Mouse (Mus musculus) forebrain, postnatal 0 days (tissue): ENCODE measurements around the gene Hbs1l. TPM values are rescaled to one million over a fixed set of nuclear protein-coding genes. Genes with fewer than 3 reads are reported as not detected.

ENCODE experiments used
- ATAC-seq: fragments of 200-750 bp; cut with Nextera tagmentation; 2 replicates; pipeline ENCODE4 v1.8.0; 2017; ENCODE audit warnings: mild to moderate bottlenecking, moderate library complexity
- DNase-seq: peaks from one replicate; pipeline ENCODE4 v3.0.0-alpha.2; 2015
- H3K27ac ChIP-seq: fragments of 300-500 bp; sonication (generic); 2 replicates; pipeline ENCODE4 v1.5.1; 2014; ENCODE audit warnings: low read depth, mild to moderate bottlenecking, antibody characterized with exemption, low read length, moderate library complexity, mixed read lengths
- H3K27me3 ChIP-seq: fragments of 300-500 bp; sonication (generic); 2 replicates; pipeline ENCODE4 v1.6.1; 2014; ENCODE audit warnings: mild to moderate bottlenecking, low read length, mixed read lengths; ENCODE audit not compliant: insufficient read depth
- H3K36me3 ChIP-seq: fragments of 300-500 bp; sonication (generic); 2 replicates; pipeline ENCODE4 v1.6.1; 2014; ENCODE audit warnings: mild to moderate bottlenecking, moderate library complexity; ENCODE audit not compliant: insufficient read depth
- H3K4me1 ChIP-seq: fragments of 300-500 bp; sonication (generic); 2 replicates; pipeline ENCODE4 v1.6.1; 2014; ENCODE audit warnings: antibody characterized with exemption; ENCODE audit not compliant: insufficient read depth
- H3K4me2 ChIP-seq: fragments of 300-500 bp; sonication (generic); 2 replicates; pipeline ENCODE4 v1.6.1; 2014; ENCODE audit warnings: low read depth, mild to moderate bottlenecking, moderate library complexity
- H3K4me3 ChIP-seq: fragments of 300-500 bp; sonication (generic); 2 replicates; pipeline ENCODE4 v1.5.1; 2014; ENCODE audit warnings: low read depth, low read length, mixed read lengths
- H3K9ac ChIP-seq: fragments of 300-500 bp; sonication (generic); 2 replicates; pipeline ENCODE4 v1.6.1; 2014; ENCODE audit warnings: mild to moderate bottlenecking
- H3K9me3 ChIP-seq: fragments of 300-500 bp; sonication (generic); 2 replicates; pipeline ENCODE4 v1.6.1; 2016; ENCODE audit warnings: low read length
- CTCF ChIP-seq: sonication (generic); IDR thresholded peaks from 2 replicates; pipeline ENCODE4 v1.5.1; 2016; ENCODE audit warnings: antibody characterized with exemption, control low read depth, low read depth
- WGBS: fragments of 180-500 bp; shearing (Covaris S2); extraction: QIAGEN DNeasy Blood & Tissue Kit; methylation state at CpG from one replicate; pipeline ENCODE4 v1.1.7; 2014; 5-methylcytosine and 5-hydroxymethylcytosine counted together
- polyA plus RNA-seq: library from polyadenylated mRNA; unstranded; fragments of >200 nt; fragmentation: Nextera tagmentation; extraction: Ambion mirVana; gene quantifications from 2 replicates; pipeline ENCODE4 v1.2.1, GENCODE M21; 2015
- total RNA-seq: library from RNA; depleted of rRNA; stranded (reverse); fragments of >200 nt; gene quantifications from 2 replicates; pipeline ENCODE4 v1.2.3, GENCODE M21; 2014

Gene Hbs1l
- total and polyA plus RNA-seq, 2 experiments from 2014 or later, result 81.8 to 108 TPM

DNA sequence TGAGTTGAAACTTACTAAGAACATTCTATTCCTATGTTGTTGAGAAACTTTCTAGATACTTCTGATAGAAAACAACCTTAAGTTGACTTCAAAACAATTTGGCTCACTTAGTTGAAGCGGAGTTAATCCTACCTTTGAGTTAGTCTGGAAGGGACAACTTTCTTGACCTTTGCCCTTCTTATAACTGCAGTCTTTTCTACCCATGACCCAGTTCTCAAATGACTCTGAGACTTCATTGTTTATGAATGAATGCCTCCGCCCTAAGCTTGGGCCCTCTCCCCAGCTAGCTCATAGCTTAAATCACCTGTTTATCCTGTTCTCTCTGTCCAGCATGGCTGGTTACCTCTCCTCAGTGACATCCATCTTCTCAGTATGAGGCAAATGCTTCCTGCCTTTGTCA lies 73.8 kb downstream of the Hbs1l start:
- no peak overlapping the region for H3K4me2 ChIP-seq
- H3K36me3 ChIP-seq, result peaks cover 42% of the 10 kb centered on the region
- H3K4me3 ChIP-seq, result no peak overlapping the region
- TF ChIP-seq CTCF, result no peak
- WGBS, result 51% methylated on average over 2 of the region's 2 CpGs
- H3K4me1 ChIP-seq, result no peaks in the 10 kb centered on the region
- no peak for ATAC-seq
- DNase-seq, result no peak
- H3K9me3 ChIP-seq, result no peaks in the 10 kb centered on the region
- no peak overlapping the region for H3K9ac ChIP-seq
- no peaks in the 10 kb centered on the region for H3K27me3 ChIP-seq
- no peak overlapping the region for H3K27ac ChIP-seq

DNA sequence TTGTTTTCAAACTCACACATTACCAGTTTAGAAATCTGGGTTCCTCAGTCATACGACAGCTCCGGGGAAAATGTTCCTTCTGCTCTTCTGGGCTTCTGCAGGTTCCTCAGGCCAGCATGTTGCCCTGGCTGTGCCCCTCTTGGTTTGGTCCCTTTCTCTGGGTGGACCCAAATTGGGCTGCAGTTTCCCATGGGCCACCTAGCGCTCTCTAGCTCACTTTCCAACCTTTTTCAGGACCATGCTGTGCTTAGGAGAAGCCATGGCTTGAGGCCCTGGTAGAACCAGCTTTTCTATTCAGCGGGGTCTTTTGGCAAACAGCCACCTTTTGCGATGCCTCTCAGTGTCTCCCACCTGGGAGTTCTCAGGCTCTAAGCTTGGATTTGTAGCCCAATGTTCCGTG lies 76.5 kb downstream of the Hbs1l start:
- Histone ChIP-seq H3K27ac (no peak overlapping the region), H3K4me1 (no peaks in the 10 kb centered on the region), H3K36me3 (peaks cover 21% of the 10 kb centered on the region), H3K4me2 (no peak overlapping the region), H3K27me3 (no peaks in the 10 kb centered on the region), H3K4me3 (no peak overlapping the region), H3K9ac (no peak overlapping the region), H3K9me3 (no peaks in the 10 kb centered on the region)
- DNase-seq (no peak), ATAC-seq (no peak)
- 86% methylated on average over 6 of the region's 6 CpGs for WGBS
- no peak for TF ChIP-seq CTCF

DNA sequence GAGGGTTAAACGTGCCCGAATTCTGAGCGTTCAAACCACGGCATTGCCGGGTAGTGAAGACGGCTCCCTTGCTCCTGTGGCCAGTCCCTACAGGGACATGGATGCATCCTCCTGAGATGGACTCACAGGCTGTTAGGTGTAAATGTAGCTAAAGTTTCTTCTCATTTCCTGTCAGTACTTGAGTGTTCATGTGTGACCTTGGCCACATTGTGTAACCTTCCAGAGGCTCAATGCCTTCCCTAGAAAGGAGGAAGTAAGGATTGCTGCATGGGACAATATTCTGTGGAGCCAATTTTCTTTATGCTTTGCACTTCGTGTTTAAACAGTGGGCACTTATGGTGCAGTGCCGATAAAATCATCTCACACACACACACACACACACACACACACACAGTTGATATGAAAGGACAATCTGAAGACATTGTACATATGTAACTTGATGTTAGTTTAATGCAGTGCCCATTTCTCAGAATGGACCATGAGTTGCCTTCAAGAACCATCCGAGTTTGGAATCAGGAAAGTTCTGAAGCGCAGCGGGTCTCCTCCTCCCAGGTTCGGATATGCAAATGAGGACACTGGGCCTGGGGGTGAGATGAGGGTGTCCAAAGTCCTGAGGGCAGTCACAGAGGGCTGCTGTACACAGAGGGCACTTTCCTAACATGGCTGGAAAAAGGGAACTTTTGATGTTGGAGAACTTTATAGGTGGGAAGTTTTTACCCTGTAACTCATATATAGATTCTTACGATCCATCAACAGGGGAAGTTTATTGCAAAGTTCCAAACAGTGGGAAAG lies 81.1 kb downstream of the Hbs1l start, which contains the start of gene Aldh8a1:
Gene Aldh8a1 (plus strand): TSS at position 610 of the 792 bp plus-strand sequence.
- no peak for ATAC-seq
- no peak within 1 kb of the TSS for H3K9ac ChIP-seq

DNA sequence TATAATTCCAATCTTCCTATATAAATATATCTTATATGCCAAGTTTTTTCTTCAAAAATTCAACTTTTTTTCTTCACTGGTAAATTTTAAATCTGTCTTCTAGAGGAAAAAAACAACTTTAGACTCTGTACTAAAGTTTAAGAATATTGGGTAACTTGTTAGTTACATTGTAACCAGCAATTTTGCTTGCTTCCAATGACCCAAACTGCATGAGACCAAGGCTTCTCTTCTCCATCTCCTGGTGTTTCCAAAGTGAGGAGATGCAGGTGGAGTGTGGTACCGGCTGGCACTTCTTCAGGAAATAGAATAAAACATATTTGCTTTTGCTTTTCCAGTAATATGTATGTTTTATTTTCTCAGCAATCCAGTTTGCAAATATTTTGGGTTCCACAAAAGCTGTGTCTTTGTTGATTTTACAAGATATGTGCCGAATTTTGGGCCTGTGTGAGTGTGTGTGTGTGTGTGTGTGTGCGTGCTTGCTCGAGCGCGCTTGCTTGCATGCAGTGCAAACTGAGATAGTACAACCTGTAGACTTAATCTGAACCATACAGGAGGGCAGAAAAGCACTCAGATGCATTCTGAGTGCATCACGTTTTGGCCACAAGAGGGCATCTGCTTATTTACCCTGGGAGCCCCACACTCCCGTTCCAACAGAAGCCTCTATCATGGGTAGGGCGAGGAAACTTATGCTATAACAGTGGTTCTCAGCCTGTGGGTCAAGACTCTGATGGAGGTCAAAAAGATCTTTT lies 82.6 kb downstream of the Hbs1l start:
- WGBS, result 73% methylated on average over 9 of the region's 9 CpGs
- Histone ChIP-seq H3K4me2 (no peak overlapping the region), H3K27ac (no peak overlapping the region), H3K4me3 (no peak overlapping the region), H3K9ac (no peak overlapping the region), H3K4me1 (no peaks in the 10 kb centered on the region), H3K27me3 (no peaks in the 10 kb centered on the region), H3K9me3 (no peaks in the 10 kb centered on the region), H3K36me3 (no peaks in the 10 kb centered on the region)
- TF ChIP-seq CTCF, result peak; percentile 49
- DNase-seq (no peak), ATAC-seq (no peak)

More for the DNA sequence above, 81.1 kb downstream of the Hbs1l start, which contains the start of gene Aldh8a1:
- H3K4me3 ChIP-seq, result no peak within 1 kb of the TSS
- H3K4me2 ChIP-seq, result no peak within 1 kb of the TSS
- H3K9me3 ChIP-seq, result no peaks in the 10 kb centered on the region
- no peaks in the 10 kb centered on the region for H3K4me1 ChIP-seq
- H3K27me3 ChIP-seq, result no peaks in the 10 kb centered on the region
- WGBS, result 88% methylated on average over 13 of the region's 13 CpGs
- TF ChIP-seq CTCF, result no peak
- no peak within 1 kb of the TSS for H3K27ac ChIP-seq
- no peak for DNase-seq
- no peaks in the 10 kb centered on the region for H3K36me3 ChIP-seq

DNA sequence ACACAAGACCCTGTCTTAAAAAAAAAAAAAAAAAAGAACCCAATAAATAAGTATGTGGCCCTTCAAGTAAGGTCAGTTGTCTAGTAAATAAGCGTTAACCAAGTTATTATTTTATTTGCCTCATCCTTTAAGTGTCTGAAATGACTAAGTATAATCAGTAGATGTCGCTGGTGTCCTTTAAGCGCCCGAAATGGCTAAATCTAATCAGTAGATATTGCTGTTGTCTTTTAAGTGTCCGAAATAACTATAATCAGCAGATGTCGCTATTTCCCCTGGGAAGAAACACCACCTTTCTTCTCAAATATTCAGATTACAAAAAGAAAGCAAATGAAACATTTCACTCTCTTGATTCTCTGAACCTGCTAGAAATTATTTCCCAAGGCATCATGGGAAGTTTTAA lies 87.1 kb downstream of the Hbs1l start:
- Histone ChIP-seq H3K27ac (no peak overlapping the region), H3K4me3 (no peak overlapping the region), H3K36me3 (no peaks in the 10 kb centered on the region), H3K4me1 (no peaks in the 10 kb centered on the region), H3K27me3 (no peaks in the 10 kb centered on the region), H3K9me3 (no peaks in the 10 kb centered on the region), H3K4me2 (no peak overlapping the region), H3K9ac (no peak overlapping the region)
- DNase-seq (peak; percentile 87), ATAC-seq (peak; percentile 72)
- 24% methylated on average over 6 of the region's 6 CpGs for WGBS
- TF ChIP-seq CTCF, result peak; percentile 92

DNA sequence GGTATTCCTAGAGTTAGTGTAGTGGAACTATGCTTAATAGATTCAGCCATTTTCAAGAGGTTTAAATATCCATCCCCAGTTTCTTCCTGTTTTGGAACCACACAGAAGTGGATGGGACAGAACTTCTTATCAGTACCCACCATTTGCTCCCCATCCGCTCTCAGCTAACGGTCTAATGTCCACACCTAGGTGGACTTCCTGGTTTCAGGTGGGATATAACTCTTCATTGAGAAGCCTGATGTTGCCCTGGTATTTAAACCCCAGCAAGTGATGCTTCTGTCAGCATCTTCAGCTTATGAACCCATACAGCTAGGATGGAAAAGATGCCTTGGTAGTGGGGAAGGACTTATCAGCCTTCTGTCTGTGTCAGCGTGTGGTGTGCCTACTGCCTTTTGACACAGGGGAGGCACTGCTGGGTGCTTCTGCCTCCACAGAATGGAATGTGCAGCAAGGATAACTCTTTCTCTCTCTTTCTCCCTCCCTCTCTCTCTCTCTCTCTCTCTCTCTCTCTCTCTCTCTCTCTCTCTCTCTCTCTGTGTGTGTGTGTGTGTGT lies 89.4 kb downstream of the Hbs1l start:
- H3K4me1 ChIP-seq, result no peaks in the 10 kb centered on the region

DNA sequence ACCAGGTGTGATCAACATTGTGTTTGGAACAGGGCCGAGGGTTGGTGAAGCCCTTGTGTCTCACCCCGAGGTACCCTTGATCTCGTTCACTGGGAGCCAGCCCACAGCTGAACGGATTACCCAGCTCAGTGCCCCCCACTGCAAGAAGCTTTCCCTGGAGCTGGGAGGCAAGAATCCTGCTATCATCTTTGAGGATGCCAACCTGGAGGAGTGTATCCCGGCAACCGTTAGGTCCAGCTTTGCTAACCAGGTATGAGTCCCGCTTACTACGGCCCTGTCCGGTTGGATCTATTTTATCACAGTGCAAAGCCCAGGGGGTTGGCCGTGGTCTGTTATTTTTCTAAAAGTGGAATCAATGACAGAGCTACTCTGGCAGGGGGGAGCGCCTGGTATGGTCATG lies 93.3 kb downstream of the Hbs1l start:
- ATAC-seq, result no peak

More for the DNA sequence above, 89.4 kb downstream of the Hbs1l start:
- Histone ChIP-seq H3K4me2 (no peak overlapping the region), H3K4me3 (no peak overlapping the region), H3K36me3 (no peaks in the 10 kb centered on the region), H3K9me3 (no peaks in the 10 kb centered on the region), H3K27me3 (no peaks in the 10 kb centered on the region), H3K9ac (no peak overlapping the region), H3K27ac (no peak overlapping the region)
- WGBS, result 83% methylated on average over 3 of the region's 3 CpGs
- no peak for TF ChIP-seq CTCF
- DNase-seq (no peak), ATAC-seq (no peak)

More for the DNA sequence above, 93.3 kb downstream of the Hbs1l start:
- Histone ChIP-seq H3K9me3 (no peaks in the 10 kb centered on the region), H3K9ac (no peak overlapping the region), H3K27ac (no peak overlapping the region), H3K4me2 (no peak overlapping the region), H3K36me3 (no peaks in the 10 kb centered on the region), H3K4me3 (no peak overlapping the region), H3K27me3 (no peaks in the 10 kb centered on the region), H3K4me1 (no peaks in the 10 kb centered on the region)
- 88% methylated on average over 11 of the region's 11 CpGs for WGBS
- TF ChIP-seq CTCF, result no peak
- no peak for DNase-seq
